Mouse (Mus musculus): Measurements from ENCODE around the gene Baiap2l1. TPM values are rescaled to one million over a fixed set of nuclear protein-coding genes. Genes with fewer than 3 reads are reported as not detected.

Baiap2l1 gene
- polyA plus RNA-seq, 1 experiment: 2.3 TPM

DNA sequence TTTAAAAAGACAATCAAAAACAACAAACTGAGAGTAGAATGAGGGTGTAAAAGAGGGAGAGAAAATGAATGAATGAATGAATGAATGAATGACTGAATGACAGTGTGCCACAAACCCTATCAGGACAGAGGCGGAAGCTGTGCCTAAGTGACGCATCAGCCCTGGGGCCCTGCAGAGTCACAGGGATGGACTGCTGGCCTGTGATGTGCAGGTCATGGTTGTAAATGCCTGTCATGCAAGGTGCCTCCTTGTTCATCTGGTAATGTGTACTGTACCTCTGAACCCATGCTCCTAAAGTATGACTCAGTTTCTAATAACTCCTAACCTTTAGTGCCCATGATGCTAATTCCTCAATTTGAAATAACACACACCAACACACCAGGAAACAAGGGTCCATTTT lies 54.8 kb downstream of the Baiap2l1 start:
- TF ChIP-seq POLR2A (IDR thresholded peaks at IDR 0.05; ENCODE audit: control insufficient read depth, low read depth, low read length): no peak
- no peak for TF ChIP-seq CTCF (IDR thresholded peaks at IDR 0.05; ENCODE audit: control insufficient read depth, insufficient read depth, insufficient replicate concordance, low read depth, low read length)
- H3K27me3 ChIP-seq (ENCODE audit: control insufficient read depth, insufficient read depth, low read length): no peaks in the 10 kb centered on the region
- no peak overlapping the region for H3K27ac ChIP-seq (ENCODE audit: control insufficient read depth, insufficient read depth, low read depth, low read length)
- no peaks in the 10 kb centered on the region for H3K4me1 ChIP-seq (ENCODE audit: control insufficient read depth, insufficient read depth, low read length)
- no peak overlapping the region for H3K4me3 ChIP-seq (ENCODE audit: control insufficient read depth, low read depth, low read length)
- H3K36me3 ChIP-seq (ENCODE audit: control insufficient read depth, insufficient read depth, low read length): no peaks in the 10 kb centered on the region

DNA sequence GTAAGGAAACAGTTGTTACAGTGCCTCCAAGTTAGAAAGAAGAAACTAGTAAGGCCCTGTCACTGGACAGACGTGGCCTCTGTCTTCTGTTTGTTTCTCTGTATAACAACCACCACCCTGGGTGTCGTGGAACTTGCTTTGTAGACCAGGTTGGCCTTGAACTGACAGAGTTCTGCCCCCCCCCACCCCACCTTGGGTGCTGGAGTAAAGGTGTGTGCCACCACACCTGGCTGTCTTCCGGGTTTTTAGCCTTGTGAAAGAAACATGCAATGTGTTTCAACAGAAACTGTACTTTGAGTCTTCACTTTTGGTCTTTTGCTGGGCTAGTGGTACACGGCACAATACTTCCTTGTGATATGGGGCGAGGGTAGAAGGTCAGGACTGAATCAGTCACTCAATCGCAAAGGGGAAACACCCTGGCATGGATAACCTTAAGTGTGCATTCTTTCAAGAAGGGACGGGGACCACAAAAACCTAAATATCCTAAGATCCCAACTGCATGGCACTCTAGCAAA lies 61.8 kb downstream of the Baiap2l1 start:
- TF ChIP-seq CTCF (IDR thresholded peaks at IDR 0.05; ENCODE audit: control insufficient read depth, insufficient read depth, insufficient replicate concordance, low read depth, low read length): no peak
- TF ChIP-seq POLR2A (IDR thresholded peaks at IDR 0.05; ENCODE audit: control insufficient read depth, low read depth, low read length): no peak
- H3K4me1 ChIP-seq (ENCODE audit: control insufficient read depth, insufficient read depth, low read length): no peaks in the 10 kb centered on the region; the same call in 1 of the 2 replicates
- no peaks in the 10 kb centered on the region for H3K36me3 ChIP-seq (ENCODE audit: control insufficient read depth, insufficient read depth, low read length)
- no peaks in the 10 kb centered on the region for H3K27me3 ChIP-seq (ENCODE audit: control insufficient read depth, insufficient read depth, low read length)
- H3K27ac ChIP-seq (ENCODE audit: control insufficient read depth, insufficient read depth, low read depth, low read length): no peak overlapping the region
- no peak overlapping the region for H3K4me3 ChIP-seq (ENCODE audit: control insufficient read depth, low read depth, low read length)

DNA sequence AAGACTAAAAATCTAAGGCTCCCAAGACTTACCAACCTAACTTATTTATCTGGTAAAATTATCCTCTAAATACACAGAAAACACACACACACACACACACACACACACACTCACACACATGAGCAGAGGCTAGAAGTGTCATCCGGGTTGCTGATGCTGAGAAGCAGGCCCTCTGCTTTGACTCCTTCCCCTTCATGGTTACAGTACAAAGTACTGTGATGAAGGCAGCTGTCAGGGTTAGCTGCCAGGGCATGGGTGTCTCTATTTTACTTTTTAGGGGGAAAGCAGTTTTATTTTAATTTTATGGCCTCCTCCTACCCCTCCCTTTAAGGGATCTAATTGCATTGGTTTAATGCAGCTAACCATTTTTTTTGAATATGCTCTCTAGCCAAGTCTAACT lies 62.6 kb downstream of the Baiap2l1 start:
- Histone ChIP-seq H3K27ac (ENCODE audit: control insufficient read depth, insufficient read depth, low read depth, low read length) (no peak overlapping the region), H3K36me3 (ENCODE audit: control insufficient read depth, insufficient read depth, low read length) (no peaks in the 10 kb centered on the region), H3K4me3 (ENCODE audit: control insufficient read depth, low read depth, low read length) (no peak overlapping the region), H3K27me3 (ENCODE audit: control insufficient read depth, insufficient read depth, low read length) (no peaks in the 10 kb centered on the region), H3K4me1 (ENCODE audit: control insufficient read depth, insufficient read depth, low read length) (no peaks in the 10 kb centered on the region; the same call in 1 of the 2 replicates)
- TF ChIP-seq CTCF (IDR thresholded peaks at IDR 0.05; ENCODE audit: control insufficient read depth, insufficient read depth, insufficient replicate concordance, low read depth, low read length) (no peak), POLR2A (IDR thresholded peaks at IDR 0.05; ENCODE audit: control insufficient read depth, low read depth, low read length) (no peak)

DNA sequence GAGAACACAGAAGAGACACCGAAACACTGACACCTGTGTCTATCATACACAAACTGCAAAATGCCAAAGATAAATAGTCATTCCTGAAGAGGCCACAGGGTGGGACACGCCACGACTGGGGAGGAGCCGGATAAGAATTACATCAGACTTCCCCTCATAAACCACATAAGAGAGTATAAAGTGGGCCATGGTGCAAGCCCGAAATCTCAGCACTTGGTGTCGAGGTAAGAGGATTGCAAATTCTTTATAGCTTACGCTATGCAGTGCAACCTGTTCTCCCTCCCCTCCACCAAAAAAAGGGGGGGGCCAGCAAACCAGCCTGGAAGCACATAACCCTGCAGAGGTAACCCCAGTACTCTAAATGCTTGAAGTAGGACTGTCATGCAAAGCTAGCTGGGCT lies 63.0 kb downstream of the Baiap2l1 start:
- H3K4me3 ChIP-seq (ENCODE audit: control insufficient read depth, low read depth, low read length): no peak overlapping the region
- no peaks in the 10 kb centered on the region; the same call in 1 of the 2 replicates for H3K4me1 ChIP-seq (ENCODE audit: control insufficient read depth, insufficient read depth, low read length)
- H3K36me3 ChIP-seq (ENCODE audit: control insufficient read depth, insufficient read depth, low read length): no peaks in the 10 kb centered on the region
- TF ChIP-seq POLR2A (IDR thresholded peaks at IDR 0.05; ENCODE audit: control insufficient read depth, low read depth, low read length) (no peak), CTCF (IDR thresholded peaks at IDR 0.05; ENCODE audit: control insufficient read depth, insufficient read depth, insufficient replicate concordance, low read depth, low read length) (no peak)
- H3K27ac ChIP-seq (ENCODE audit: control insufficient read depth, insufficient read depth, low read depth, low read length): no peak overlapping the region
- H3K27me3 ChIP-seq (ENCODE audit: control insufficient read depth, insufficient read depth, low read length): no peaks in the 10 kb centered on the region

DNA sequence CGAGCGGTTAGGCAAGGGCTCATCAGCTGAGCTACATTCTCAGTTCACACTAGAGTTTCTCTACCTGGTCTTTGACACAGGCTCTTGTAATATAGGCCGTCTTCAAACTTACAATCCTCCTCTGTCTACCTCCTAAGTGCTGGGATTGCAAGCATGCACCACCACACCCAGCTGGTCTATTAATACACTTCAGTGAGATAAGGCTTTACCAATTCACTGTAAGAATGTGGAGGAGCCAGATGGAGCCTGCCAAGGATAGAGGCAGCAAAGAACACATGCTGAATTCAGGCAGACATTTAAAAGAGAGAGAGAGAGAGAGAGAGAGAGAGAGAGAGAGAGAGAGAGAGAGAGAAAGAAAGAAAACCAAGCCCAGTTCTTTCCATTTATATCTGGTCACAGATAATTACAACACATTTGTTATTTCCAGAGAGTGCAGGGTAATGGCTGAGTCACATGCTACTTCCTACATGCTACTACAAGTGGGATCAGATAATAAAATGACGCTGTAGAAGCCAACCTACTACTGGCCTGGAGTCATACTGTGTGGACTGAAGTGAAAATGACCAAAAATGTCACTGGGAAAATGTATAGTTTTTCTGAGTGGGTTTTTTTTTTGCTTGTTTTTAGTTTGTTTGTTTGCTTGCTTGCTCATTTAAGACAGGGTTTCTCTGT lies 68.0 kb downstream of the Baiap2l1 start:
- TF ChIP-seq POLR2A (IDR thresholded peaks at IDR 0.05; ENCODE audit: control insufficient read depth, low read depth, low read length): no peak
- TF ChIP-seq CTCF (IDR thresholded peaks at IDR 0.05; ENCODE audit: control insufficient read depth, insufficient read depth, insufficient replicate concordance, low read depth, low read length): no peak
- Histone ChIP-seq H3K27me3 (ENCODE audit: control insufficient read depth, insufficient read depth, low read length) (no peaks in the 10 kb centered on the region), H3K4me1 (ENCODE audit: control insufficient read depth, insufficient read depth, low read length) (no peaks in the 10 kb centered on the region; the same call in 1 of the 2 replicates), H3K36me3 (ENCODE audit: control insufficient read depth, insufficient read depth, low read length) (no peaks in the 10 kb centered on the region), H3K27ac (ENCODE audit: control insufficient read depth, insufficient read depth, low read depth, low read length) (no peak overlapping the region), H3K4me3 (ENCODE audit: control insufficient read depth, low read depth, low read length) (no peak overlapping the region)

DNA sequence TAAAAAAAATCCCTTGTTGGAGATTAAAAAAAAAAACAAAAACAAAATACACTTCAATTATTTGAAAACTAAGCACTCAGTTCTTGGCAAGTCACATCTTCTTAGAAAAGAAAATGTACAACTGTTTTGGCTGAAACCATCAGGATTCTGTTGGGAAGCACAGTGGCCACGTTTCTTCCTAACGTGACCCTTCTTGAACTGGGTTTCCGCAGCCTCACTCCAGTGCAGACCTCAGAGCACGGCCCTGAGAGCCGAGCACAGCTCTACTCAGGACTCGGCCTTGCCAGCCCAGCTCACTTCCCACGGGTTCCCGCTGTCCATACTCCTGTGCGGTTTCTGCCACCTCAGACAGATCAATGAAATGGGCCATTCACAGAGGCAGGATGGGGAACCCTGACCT lies 69.5 kb downstream of the Baiap2l1 start:
- H3K36me3 ChIP-seq (ENCODE audit: control insufficient read depth, insufficient read depth, low read length): no peaks in the 10 kb centered on the region
- H3K4me1 ChIP-seq (ENCODE audit: control insufficient read depth, insufficient read depth, low read length): no peaks in the 10 kb centered on the region; the same call in 1 of the 2 replicates
- TF ChIP-seq CTCF (IDR thresholded peaks at IDR 0.05; ENCODE audit: control insufficient read depth, insufficient read depth, insufficient replicate concordance, low read depth, low read length) (no peak), POLR2A (IDR thresholded peaks at IDR 0.05; ENCODE audit: control insufficient read depth, low read depth, low read length) (no peak)
- H3K27me3 ChIP-seq (ENCODE audit: control insufficient read depth, insufficient read depth, low read length): no peaks in the 10 kb centered on the region
- H3K4me3 ChIP-seq (ENCODE audit: control insufficient read depth, low read depth, low read length): no peak overlapping the region
- no peak overlapping the region for H3K27ac ChIP-seq (ENCODE audit: control insufficient read depth, insufficient read depth, low read depth, low read length)

DNA sequence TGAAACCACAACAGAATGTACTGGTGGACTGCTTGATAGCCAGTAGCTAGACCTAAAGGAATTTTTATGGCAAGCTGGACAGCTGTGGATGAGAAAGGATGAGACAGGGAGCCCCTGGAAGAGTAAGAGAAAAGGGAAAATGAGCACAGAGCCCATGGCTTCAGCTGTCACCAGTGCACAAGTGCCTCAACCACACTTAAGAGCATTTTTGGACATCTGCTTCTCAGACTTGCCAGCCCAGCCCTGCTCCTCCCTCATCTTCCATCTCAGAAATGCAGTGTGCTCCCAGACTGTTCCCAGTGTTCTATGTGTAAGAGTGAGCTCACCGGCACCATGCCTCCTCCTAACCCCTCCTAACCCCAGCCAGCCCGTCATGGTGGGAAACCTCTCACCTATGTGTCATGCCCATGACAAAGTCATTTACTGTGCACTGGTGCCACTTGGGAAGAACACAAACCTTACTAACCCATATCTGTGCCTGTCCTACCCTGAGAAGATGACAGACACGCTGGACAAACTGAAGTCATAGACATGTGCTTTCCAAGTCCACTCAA lies 70.6 kb downstream of the Baiap2l1 start:
- H3K27ac ChIP-seq (ENCODE audit: control insufficient read depth, insufficient read depth, low read depth, low read length): no peak overlapping the region
- no peaks in the 10 kb centered on the region for H3K27me3 ChIP-seq (ENCODE audit: control insufficient read depth, insufficient read depth, low read length)
- no peak overlapping the region for H3K4me3 ChIP-seq (ENCODE audit: control insufficient read depth, low read depth, low read length)
- no peaks in the 10 kb centered on the region; the same call in 1 of the 2 replicates for H3K4me1 ChIP-seq (ENCODE audit: control insufficient read depth, insufficient read depth, low read length)
- H3K36me3 ChIP-seq (ENCODE audit: control insufficient read depth, insufficient read depth, low read length): no peaks in the 10 kb centered on the region
- TF ChIP-seq POLR2A (IDR thresholded peaks at IDR 0.05; ENCODE audit: control insufficient read depth, low read depth, low read length) (no peak), CTCF (IDR thresholded peaks at IDR 0.05; ENCODE audit: control insufficient read depth, insufficient read depth, insufficient replicate concordance, low read depth, low read length) (no peak)
